Mouse (Mus musculus) cerebellum, postnatal 36 days (tissue): Measurements from ENCODE around the gene Evc2.

Experiments used
- DNase-seq, 2 experiments: peaks; one replicate each; pipeline ENCODE4 v3.0.0; 2021 to 2022; ENCODE audit warnings: mixed read lengths in 2 of 2

Evc2 gene

GRCm38 (mm10) chr5:37338288-37338687, at the start of gene Evc2:
Gene Evc2 (plus strand): TSS chr5:37338499.
- peak in 1 of 2 experiments; percentile 8 for DNase-seq

GRCm38 (mm10) chr5:37289236-37289635, 49.1 kb upstream of the Evc2 start:
- peak; percentile 44 to 60 for DNase-seq

GRCm38 (mm10) chr5:37290983-37291382, 47.3 kb upstream of the Evc2 start:
- peak; percentile 41 to 42 for DNase-seq

GRCm38 (mm10) chr5:37296717-37297116, 41.6 kb upstream of the Evc2 start:
- no peak for DNase-seq

GRCm38 (mm10) chr5:37298370-37298769, 39.9 kb upstream of the Evc2 start:
- DNase-seq, result peak; percentile 39 to 47

- DNase-seq, result no peak
Observed at GRCm38 (mm10) chr5:37310026-37310425, 28.3 kb upstream of the Evc2 start.

GRCm38 (mm10) chr5:37312980-37313722, 25.1 kb upstream of the Evc2 start:
- DNase-seq, result no peak

- no peak for DNase-seq
Observed at GRCm38 (mm10) chr5:37318715-37319114, 19.6 kb upstream of the Evc2 start.

GRCm38 (mm10) chr5:37320174-37320573, 18.1 kb upstream of the Evc2 start:
- no peak for DNase-seq

GRCm38 (mm10) chr5:37320761-37321160, 17.5 kb upstream of the Evc2 start:
- no peak for DNase-seq

- DNase-seq, result no peak
Observed at GRCm38 (mm10) chr5:37326675-37327074, 11.6 kb upstream of the Evc2 start.

- no peak for DNase-seq
Observed at GRCm38 (mm10) chr5:37330449-37331132, 7.7 kb upstream of the Evc2 start.

GRCm38 (mm10) chr5:37331133-37331505, 7.2 kb upstream of the Evc2 start:
- DNase-seq, result no peak

- no peak for DNase-seq
Observed at GRCm38 (mm10) chr5:37332066-37332465, 6.2 kb upstream of the Evc2 start.

GRCm38 (mm10) chr5:37335061-37335460, 3.2 kb upstream of the Evc2 start:
- no peak for DNase-seq

- DNase-seq, result peak; percentile 23 to 25
Observed at GRCm38 (mm10) chr5:37336485-37337105, 1.7 kb upstream of the Evc2 start, which contains the start of gene Evc. Gene Evc (minus strand): TSS chr5:37336894.

- DNase-seq, result no peak
Observed at GRCm38 (mm10) chr5:37337696-37338095, 603 bp upstream of the Evc2 start.

- DNase-seq, result no peak
Observed at GRCm38 (mm10) chr5:37343962-37344361, 5.7 kb downstream of the Evc2 start.

GRCm38 (mm10) chr5:37351791-37352190, 13.5 kb downstream of the Evc2 start:
- no peak for DNase-seq

GRCm38 (mm10) chr5:37354385-37354784, 16.1 kb downstream of the Evc2 start:
- DNase-seq, result peak; percentile 40 to 43

- DNase-seq, result no peak
Observed at GRCm38 (mm10) chr5:37356027-37356426, 17.7 kb downstream of the Evc2 start.

- no peak for DNase-seq
Observed at GRCm38 (mm10) chr5:37362618-37363017, 24.3 kb downstream of the Evc2 start.

- no peak for DNase-seq
Observed at GRCm38 (mm10) chr5:37363284-37363683, 25.0 kb downstream of the Evc2 start.

GRCm38 (mm10) chr5:37365751-37366150, 27.5 kb downstream of the Evc2 start:
- no peak for DNase-seq
